ENCODE assay signal across 24 mouse cellular contexts in the genomic region with DNA sequence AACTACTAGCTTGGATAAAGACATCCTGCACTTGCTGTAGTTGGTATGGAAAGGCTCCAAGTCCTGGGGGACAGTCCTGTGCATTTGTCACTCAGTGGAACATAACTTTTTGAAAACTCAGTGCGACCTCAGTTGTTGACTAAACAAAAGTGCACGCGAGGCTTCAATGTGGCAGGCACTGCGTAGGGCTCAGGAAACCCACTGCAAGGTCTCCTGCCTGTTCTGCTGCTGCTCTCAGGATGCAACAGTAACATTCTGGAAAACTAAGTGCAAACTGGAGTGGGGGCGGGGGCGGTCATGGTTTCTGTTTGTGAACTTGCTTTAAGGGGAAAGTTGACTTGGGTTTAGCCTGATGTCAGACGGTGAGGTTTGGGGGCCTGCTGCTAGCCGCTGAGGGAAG. TPM values are rescaled to one million over a fixed set of nuclear protein-coding genes. Genes with fewer than 3 reads are reported as not detected.
DNase-seq lines count a peak whose midpoint lies in the region; ATAC-seq lines count a peak whose summit lies in the region.
"Had no signal": no experiment of that assay in that cellular context is flagged by ENCODE, and none has a peak within 500 bp of the region (broad histone marks: within the 10 kb centered on the region; RNA-seq: fewer than 3 reads in every experiment).

No protein-coding gene starts in this region.

- no peaks in the 10 kb centered on the region for H3K27me3 ChIP-seq in heart, embryonic 15.5 days
- no peaks in the 10 kb centered on the region for H3K27me3 ChIP-seq in liver, embryonic 11.5 days (replicated peaks; ENCODE audit: control insufficient read depth, insufficient read depth, low read length)
- H3K27me3 ChIP-seq in liver, embryonic 12.5 days (replicated peaks), result no peaks in the 10 kb centered on the region
- H3K27me3 ChIP-seq: embryonic facial prominence, embryonic 12.5 days; embryonic facial prominence, embryonic 15.5 days had no signal

- H3K4me3 ChIP-seq in heart, embryonic 15.5 days, result no peak overlapping the region
- H3K4me3 ChIP-seq in liver, embryonic 11.5 days (ENCODE audit: low read depth, low read length), result no peak overlapping the region
- no peak overlapping the region for H3K4me3 ChIP-seq in liver, embryonic 12.5 days
- H3K4me3 ChIP-seq: embryonic facial prominence, embryonic 12.5 days; embryonic facial prominence, embryonic 15.5 days had no signal

- H3K9me3 ChIP-seq in heart, embryonic 15.5 days (replicated peaks), result no peaks in the 10 kb centered on the region
- H3K9me3 ChIP-seq in liver, embryonic 11.5 days (ENCODE audit: control insufficient read depth, low read length), result no peaks in the 10 kb centered on the region
- H3K9me3 ChIP-seq in liver, embryonic 12.5 days (replicated peaks), result no peaks in the 10 kb centered on the region
- H3K9me3 ChIP-seq: embryonic facial prominence, embryonic 12.5 days; embryonic facial prominence, embryonic 15.5 days had no signal

- H3K9ac ChIP-seq in heart, embryonic 15.5 days, result no peak overlapping the region
- H3K9ac ChIP-seq in liver, embryonic 11.5 days (ENCODE audit: low read depth, low read length), result no peak overlapping the region
- no peak overlapping the region for H3K9ac ChIP-seq in liver, embryonic 12.5 days
- H3K9ac ChIP-seq: embryonic facial prominence, embryonic 12.5 days; embryonic facial prominence, embryonic 15.5 days; forebrain, postnatal 0 days; hindbrain, embryonic 14.5 days had no signal

- no peak for ATAC-seq in heart, embryonic 15.5 days (replicated peaks; ENCODE audit: insufficient number of reproducible peaks, insufficient read depth, low FRiP score, low read depth)
- ATAC-seq in liver, embryonic 11.5 days (replicated peaks; ENCODE audit: low FRiP score), result no peak
- ATAC-seq in liver, embryonic 12.5 days, result no peak
- ATAC-seq: forebrain, embryonic 14.5 days; forebrain, postnatal 0 days; hindbrain, postnatal 0 days; inflammation-experienced regulatory T-cells, adult 6 months had no signal

- WGBS in heart, embryonic 15.5 days, result 89% methylated on average over 8 of the region's 8 CpGs
- WGBS in liver, embryonic 11.5 days, result 94% methylated on average over 8 of the region's 8 CpGs
- 86% methylated on average over 8 of the region's 8 CpGs for WGBS in liver, embryonic 12.5 days (ENCODE audit: insufficient replicate concordance)

- peaks cover 35% of the 10 kb centered on the region for H3K36me3 ChIP-seq in heart, embryonic 15.5 days
- H3K36me3 ChIP-seq in liver, embryonic 11.5 days (ENCODE audit: control insufficient read depth, insufficient read depth, low read length), result peaks cover 20% of the 10 kb centered on the region
- H3K36me3 ChIP-seq in liver, embryonic 12.5 days, result peaks cover 100% of the 10 kb centered on the region

- peak; percentile 0 for DNase-seq in gastrocnemius, adult 18-20 months (ENCODE audit: low spot score)
- no peak for DNase-seq in gastrocnemius, postnatal 10 days
- DNase-seq in heart, postnatal 36 days, result no peak
- DNase-seq in liver, embryonic 11.5 days (ENCODE audit: low spot score), result peak; percentile 28
- peak; percentile 11 for DNase-seq in R1 (ENCODE audit: low read depth, low spot score)
- DNase-seq in urinary bladder, postnatal 36 days (ENCODE audit: low spot score in 2 of 2), result no peak
- DNase-seq: adrenal gland, adult 2 months; adrenal gland, postnatal 14 days; cerebellum, adult 11 months; cerebellum, adult 2 months; cerebellum, adult 9-11 months; cerebellum, postnatal 25 days; forebrain, postnatal 0 days; gastrocnemius, postnatal 36 days; heart, postnatal 10 days; heart, postnatal 4 days had no signal

- intact Hi-C loops in heart, postnatal 36 days (cut with DNase I), result loop anchor here (5.0 kb wide), 1 partner anchor 255 kb away; no protein-coding TSS in a partner anchor

- H3K27ac ChIP-seq in heart, embryonic 15.5 days, result 0 out of 2 replicates have a peak overlapping the region, but pooled peaks have one; percentile 10
- no peak overlapping the region for H3K27ac ChIP-seq in liver, embryonic 11.5 days (ENCODE audit: low read depth, low read length)
- no peak overlapping the region for H3K27ac ChIP-seq in liver, embryonic 12.5 days
- H3K27ac ChIP-seq: embryonic facial prominence, embryonic 12.5 days; embryonic facial prominence, embryonic 15.5 days; hindbrain, embryonic 14.5 days; hindbrain, postnatal 0 days had no signal

- H3K4me1 ChIP-seq in heart, embryonic 15.5 days (replicated peaks), result peaks cover 38% of the 10 kb centered on the region
- no peaks in the 10 kb centered on the region for H3K4me1 ChIP-seq in liver, embryonic 11.5 days (replicated peaks; ENCODE audit: control insufficient read depth, insufficient read depth, low read length)
- no peaks in the 10 kb centered on the region for H3K4me1 ChIP-seq in liver, embryonic 12.5 days

- H3K4me2 ChIP-seq in heart, embryonic 15.5 days, result no peak overlapping the region
- no peak overlapping the region for H3K4me2 ChIP-seq in liver, embryonic 11.5 days
- no peak overlapping the region for H3K4me2 ChIP-seq in liver, embryonic 12.5 days
- H3K4me2 ChIP-seq: embryonic facial prominence, embryonic 12.5 days; embryonic facial prominence, embryonic 15.5 days; hindbrain, embryonic 14.5 days had no signal

RNA-seq across cellular contexts. Expression of gene Jade1, which starts 51.9 kb away (rescaled TPM):
- total RNA-seq in gastrocnemius, adult 18-20 months (2021), result 10 to 100 TPM; 17.7 to 19.4 TPM
- 10 to 100 TPM; 26.0 to 31.1 TPM for total RNA-seq in gastrocnemius, postnatal 10 days (2021)
- polyA plus RNA-seq in heart, embryonic 15.5 days (2015; fragmentation: Nextera tagmentation; extraction: Ambion mirVana), result 15.9 and 16.0 TPM in 2 replicates
- total RNA-seq in heart, postnatal 36 days (2021), result 10 to 100 TPM; 30.2 to 41.1 TPM
- 16.7 and 18.6 TPM in 2 replicates for polyA plus RNA-seq in liver, embryonic 11.5 days (2014; fragmentation: Nextera tagmentation; extraction: Ambion mirVana)
- polyA plus RNA-seq in liver, embryonic 12.5 days (2016; fragmentation: Nextera tagmentation; extraction: Ambion mirVana), result 13.8 and 14.0 TPM in 2 replicates

Comparison
In these comparisons a context has a peak if more than half of its experiments do, and no peak if none do; other contexts are left out.
1. DNase-seq: peak in gastrocnemius, adult 18-20 months (single experiment), liver, embryonic 11.5 days (single experiment) and R1 (single experiment); none in gastrocnemius, postnatal 10 days (single experiment), heart, postnatal 36 days (0 of 2) and urinary bladder, postnatal 36 days (0 of 2).